Mouse (Mus musculus) E14TG2a.4 (cell line): Measurements from ENCODE around the gene Dnajb1.

Experiments used
- CTCF ChIP-seq: conservative IDR thresholded peaks from 2 replicates; pipeline ENCODE4 v1.5.1; 2014; ENCODE audit warnings: low read length
- NANOG ChIP-seq: IDR thresholded peaks from 2 replicates; pipeline ENCODE4 v1.6.1; 2014; ENCODE audit warnings: borderline replicate concordance, low read length, mixed read lengths
- POU5F1 ChIP-seq: IDR thresholded peaks from 2 replicates; pipeline ENCODE4 v1.6.1; 2014; ENCODE audit warnings: low read length, borderline replicate concordance

GRCm38 (mm10) chr8:83607661-83608397, at the start of gene Dnajb1, which contains the start of gene Tecr:
- no peak for TF ChIP-seq CTCF
- no peak for TF ChIP-seq NANOG
- no peak for TF ChIP-seq POU5F1
